In the genomic region with DNA sequence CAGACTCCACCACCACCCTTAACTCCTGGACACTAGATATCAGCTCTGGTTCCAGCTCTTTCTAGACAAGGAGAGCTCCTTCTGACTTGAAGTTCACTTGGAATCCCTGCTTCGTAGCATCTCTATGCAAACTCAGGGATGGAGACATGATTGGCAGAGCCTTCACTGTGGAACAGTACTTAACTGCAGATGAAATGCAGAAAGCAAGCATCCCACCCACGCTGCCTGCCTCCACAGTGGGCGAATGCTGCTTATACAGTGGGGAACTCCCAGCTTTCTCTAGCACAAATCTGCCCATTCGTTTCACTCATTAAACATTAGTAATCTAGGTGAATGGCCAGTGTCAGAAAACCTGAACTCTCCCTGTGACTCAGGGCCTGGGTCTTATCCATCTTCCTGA, we compare ENCODE assay signal across 14 mouse cellular contexts.
"Had no signal": no experiment of that assay in that cellular context is flagged by ENCODE, and none has a peak within 500 bp of the region (broad histone marks: within the 10 kb centered on the region; RNA-seq: fewer than 3 reads in every experiment).

No protein-coding gene starts in this region.

- H3K4me3 ChIP-seq: kidney, embryonic 15.5 days; limb, embryonic 12.5 days; liver, embryonic 13.5 days; lung, embryonic 15.5 days; megakaryocyte, embryonic 14.5 days; midbrain, embryonic 15.5 days; neural tube, embryonic 12.5 days had no signal

- ATAC-seq: intestine, embryonic 16.5 days; liver, postnatal 0 days; midbrain, embryonic 15.5 days had no signal

- H3K27ac ChIP-seq: kidney, embryonic 15.5 days; limb, embryonic 12.5 days; liver, embryonic 13.5 days; lung, embryonic 15.5 days; macrophage; midbrain, embryonic 15.5 days; neural tube, embryonic 12.5 days had no signal

- DNase-seq: kidney, adult 2 months; kidney, postnatal 14 days; liver; liver, embryonic 13.5 days; liver, postnatal 0 days; lung, postnatal 14 days had no signal
